Mouse (Mus musculus) B cell, adult 62 days (primary cell): Measurements from ENCODE around the gene 4930595D18Rik. TPM values are rescaled to one million over a fixed set of nuclear protein-coding genes. Genes with fewer than 3 reads are reported as not detected.

ENCODE experiments used
- total RNA-seq: library from RNA; stranded (reverse); gene quantifications from 4 replicates; pipeline ENCODE4 v1.2.4, GENCODE M21; 2023

4930595D18Rik gene
- 0.76 TPM in 1 of 4 replicates, not detected in the others for total RNA-seq

DNA sequence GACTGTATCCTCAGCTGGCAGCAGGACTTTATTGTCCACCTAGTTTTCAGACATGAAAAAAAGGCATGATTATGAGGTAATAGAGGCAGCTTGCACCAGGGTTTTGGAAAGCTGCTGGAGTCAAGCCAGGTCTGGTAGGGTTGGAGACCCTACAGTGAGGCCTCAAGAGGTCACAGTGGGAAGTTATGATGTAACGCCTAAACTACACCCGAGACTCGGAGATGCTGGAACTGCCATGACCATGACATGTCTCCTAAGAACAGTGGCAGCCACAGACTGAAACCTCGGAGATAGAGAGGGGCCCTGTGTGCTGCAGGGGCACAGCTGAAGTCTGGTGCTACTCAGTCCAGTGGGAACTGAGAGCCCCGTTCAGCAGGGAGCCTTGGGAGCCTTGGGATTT lies at the start of gene 4930595D18Rik:
Gene 4930595D18Rik (minus strand): TSS at position 16 of the 400 bp plus-strand sequence.

DNA sequence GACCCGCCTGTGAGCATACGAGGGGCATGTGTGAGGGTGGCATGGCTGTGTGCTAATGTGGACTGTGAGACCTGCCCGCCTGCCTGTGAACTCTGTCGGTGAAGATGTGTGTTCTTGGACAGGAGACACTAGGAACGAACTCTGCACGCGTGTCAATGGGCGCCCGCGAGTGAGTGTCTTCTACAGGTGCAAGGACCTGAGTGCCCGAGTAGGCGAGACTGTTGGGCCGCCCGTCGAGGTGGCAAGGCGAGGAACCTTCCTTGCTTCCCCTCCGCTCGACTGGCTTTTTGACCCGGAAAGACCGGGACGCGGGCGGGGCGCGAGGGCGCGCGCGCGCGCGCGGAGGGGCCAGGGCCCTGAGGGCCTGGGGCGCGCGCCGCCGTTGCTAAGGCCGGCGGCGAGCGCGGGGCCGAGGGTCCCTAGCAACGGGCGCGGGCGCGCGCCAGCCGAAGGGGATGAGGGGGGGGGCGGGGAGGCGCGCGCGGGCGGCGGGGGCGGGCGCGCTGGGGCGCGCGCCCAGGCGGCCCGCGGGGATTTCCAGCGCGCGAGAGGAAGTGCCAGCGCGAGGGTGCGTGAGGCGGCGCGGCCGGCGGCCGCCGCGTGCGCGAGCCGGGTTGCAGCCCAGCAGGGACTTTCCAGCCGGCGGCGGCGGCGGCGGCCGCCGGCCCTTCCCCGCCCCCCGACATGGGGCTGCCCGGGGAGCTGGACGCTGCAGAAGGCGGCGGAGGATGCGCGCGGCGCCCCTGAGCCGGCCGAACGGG lies 18.3 kb downstream of the 4930595D18Rik start, which contains the start of gene Traf3:
Gene Traf3 (plus strand): TSS at position 540 of the 761 bp plus-strand sequence.

Other genes starting within 250 kb of the 4930595D18Rik start
- 9.0 to 11.1 TPM (median 9.7 TPM) in 4 replicates for gene Ankrd9, start 205.5 kb downstream of the 4930595D18Rik start, total RNA-seq
- 37.0 to 40.7 TPM (median 38.8 TPM) in 4 replicates for gene Rcor1, start 145.1 kb downstream of the 4930595D18Rik start, total RNA-seq
- gene Traf3, start 18.1 kb downstream of the 4930595D18Rik start, total RNA-seq: 81.9 to 89.4 TPM (median 82.8 TPM) in 4 replicates
- gene Amn, start 86.6 kb upstream of the 4930595D18Rik start, total RNA-seq: 3.0 to 5.8 TPM (median 5.4 TPM) in 4 replicates
- gene Cdc42bpb, start 193.2 kb upstream of the 4930595D18Rik start, total RNA-seq: 11.6 to 13.2 TPM (median 12.3 TPM) in 4 replicates
- not detected in 4 replicates for gene Lbhd2, start 222.3 kb upstream of the 4930595D18Rik start, total RNA-seq
- 0.73 TPM in 1 of 4 replicates, not detected in the others for gene Exoc3l4, start 232.5 kb upstream of the 4930595D18Rik start, total RNA-seq